Mouse (Mus musculus): ENCODE measurements around the gene Zfp36l2. TPM values are rescaled to one million over a fixed set of nuclear protein-coding genes. Genes with fewer than 3 reads are reported as not detected.

The Zfp36l2 gene
- polyA plus RNA-seq, 1 experiment from 2014 or later = 15.6 TPM

GRCm38 (mm10) chr17:84148499-84149484 lies 39.0 kb downstream of the Zfp36l2 start:
- no peak overlapping the region for H3K4me2 ChIP-seq (replicated peaks; ENCODE audit: low read depth, low read length)
- no peaks in the 10 kb centered on the region for H3K36me3 ChIP-seq (ENCODE audit: insufficient read depth, low read length)
- WGBS = 25% methylated on average over 11 of the region's 11 CpGs
- H3K4me1 ChIP-seq (ENCODE audit: insufficient read depth, low read depth, low read length) = peaks cover 26% of the 10 kb centered on the region
- no peak overlapping the region for H3K4me3 ChIP-seq (ENCODE audit: low read depth, low read length)
- ATAC-seq (peak; percentile 88), DNase-seq (ENCODE audit: low spot score) (peak; percentile 95)
- TF ChIP-seq EP300 (IDR thresholded peaks at IDR 0.05) (peak; percentile 65; the same call in 1 of the 2 replicates), CTCF (IDR thresholded peaks at IDR 0.05) (no peak)
- no peak overlapping the region for H3K9ac ChIP-seq (replicated peaks; ENCODE audit: low read depth)
- peak overlapping the region; percentile 70 for H3K27ac ChIP-seq (ENCODE audit: low read length)
- no peaks in the 10 kb centered on the region for H3K9me3 ChIP-seq (ENCODE audit: low read length)
- 0 out of 2 replicates have a peak, but pooled peaks cover 3% of the 10 kb centered on the region for H3K27me3 ChIP-seq (replicated peaks; ENCODE audit: insufficient read depth, low read length)

- TF ChIP-seq CTCF (IDR thresholded peaks at IDR 0.05) (no peak), EP300 (IDR thresholded peaks at IDR 0.05) (no peak)
- no peak overlapping the region for H3K9ac ChIP-seq (replicated peaks; ENCODE audit: low read depth)
- H3K4me3 ChIP-seq (ENCODE audit: low read depth, low read length) = no peak overlapping the region
- no peak for DNase-seq (ENCODE audit: low spot score)
- 64% methylated on average over 11 of the region's 11 CpGs for WGBS
- ATAC-seq = no peak
- H3K36me3 ChIP-seq (ENCODE audit: insufficient read depth, low read length) = no peaks in the 10 kb centered on the region
- peaks cover 36% of the 10 kb centered on the region for H3K4me1 ChIP-seq (ENCODE audit: insufficient read depth, low read depth, low read length)
- H3K27me3 ChIP-seq (replicated peaks; ENCODE audit: insufficient read depth, low read length) = no peaks in the 10 kb centered on the region
- no peaks in the 10 kb centered on the region for H3K9me3 ChIP-seq (ENCODE audit: low read length)
- H3K27ac ChIP-seq (ENCODE audit: low read length) = no peak overlapping the region
- H3K4me2 ChIP-seq (replicated peaks; ENCODE audit: low read depth, low read length) = no peak overlapping the region
These were observed 40.3 kb downstream of the Zfp36l2 start for GRCm38 (mm10) chr17:84147183-84148108.

GRCm38 (mm10) chr17:84146458-84147182 lies 41.1 kb downstream of the Zfp36l2 start:
- H3K36me3 ChIP-seq (ENCODE audit: insufficient read depth, low read length) = no peaks in the 10 kb centered on the region
- H3K4me2 ChIP-seq (replicated peaks; ENCODE audit: low read depth, low read length) = no peak overlapping the region
- TF ChIP-seq CTCF (IDR thresholded peaks at IDR 0.05) = no peak
- no peak for TF ChIP-seq EP300 (IDR thresholded peaks at IDR 0.05)
- H3K9ac ChIP-seq (replicated peaks; ENCODE audit: low read depth) = no peak overlapping the region
- DNase-seq (ENCODE audit: low spot score) (no peak), ATAC-seq (no peak)
- peaks cover 39% of the 10 kb centered on the region for H3K4me1 ChIP-seq (ENCODE audit: insufficient read depth, low read depth, low read length)
- 81% methylated on average over 7 of the region's 7 CpGs for WGBS
- peak overlapping the region; percentile 85 for H3K27ac ChIP-seq (ENCODE audit: low read length)
- H3K9me3 ChIP-seq (ENCODE audit: low read length) = no peaks in the 10 kb centered on the region
- H3K4me3 ChIP-seq (ENCODE audit: low read depth, low read length) = no peak overlapping the region
- no peaks in the 10 kb centered on the region for H3K27me3 ChIP-seq (replicated peaks; ENCODE audit: insufficient read depth, low read length)

- H3K27me3 ChIP-seq (replicated peaks; ENCODE audit: insufficient read depth, low read length) = no peaks in the 10 kb centered on the region
- peaks cover 42% of the 10 kb centered on the region for H3K4me1 ChIP-seq (ENCODE audit: insufficient read depth, low read depth, low read length)
- no peaks in the 10 kb centered on the region for H3K9me3 ChIP-seq (ENCODE audit: low read length)
- ATAC-seq (peak; percentile 6), DNase-seq (ENCODE audit: low spot score) (peak; percentile 80)
- no peak overlapping the region for H3K4me2 ChIP-seq (replicated peaks; ENCODE audit: low read depth, low read length)
- H3K4me3 ChIP-seq (ENCODE audit: low read depth, low read length) = no peak overlapping the region
- H3K36me3 ChIP-seq (ENCODE audit: insufficient read depth, low read length) = no peaks in the 10 kb centered on the region
- H3K27ac ChIP-seq (ENCODE audit: low read length) = peak overlapping the region; percentile 85
- TF ChIP-seq EP300 (IDR thresholded peaks at IDR 0.05) (peak; percentile 88), CTCF (IDR thresholded peaks at IDR 0.05) (peak; percentile 33)
- WGBS = 29% methylated on average over 10 of the region's 10 CpGs
- no peak overlapping the region for H3K9ac ChIP-seq (replicated peaks; ENCODE audit: low read depth)
These were observed 41.9 kb downstream of the Zfp36l2 start for GRCm38 (mm10) chr17:84145826-84146287.

GRCm38 (mm10) chr17:84144762-84145599 lies 42.8 kb downstream of the Zfp36l2 start:
- TF ChIP-seq CTCF (IDR thresholded peaks at IDR 0.05) = no peak
- no peak for TF ChIP-seq EP300 (IDR thresholded peaks at IDR 0.05)
- Histone ChIP-seq H3K9ac (replicated peaks; ENCODE audit: low read depth) (no peak overlapping the region), H3K4me3 (ENCODE audit: low read depth, low read length) (no peak overlapping the region), H3K4me2 (replicated peaks; ENCODE audit: low read depth, low read length) (no peak overlapping the region), H3K27ac (ENCODE audit: low read length) (peak overlapping the region; percentile 85; the same call in 1 of the 2 replicates), H3K27me3 (replicated peaks; ENCODE audit: insufficient read depth, low read length) (no peaks in the 10 kb centered on the region), H3K4me1 (ENCODE audit: insufficient read depth, low read depth, low read length) (peaks cover 48% of the 10 kb centered on the region), H3K36me3 (ENCODE audit: insufficient read depth, low read length) (no peaks in the 10 kb centered on the region), H3K9me3 (ENCODE audit: low read length) (no peaks in the 10 kb centered on the region)
- no peak for DNase-seq (ENCODE audit: low spot score)
- no peak for ATAC-seq
- WGBS = 77% methylated on average over 5 of the region's 5 CpGs
